Mouse (Mus musculus) ES-E14 (cell line): ENCODE measurements around the gene Ank2. TPM values are rescaled to one million over a fixed set of nuclear protein-coding genes. Genes with fewer than 3 reads are reported as not detected.

ENCODE experiments used
- DNase-seq: peaks from one replicate; pipeline ENCODE4 v3.0.0-alpha.2; 2013; ENCODE audit warnings: low read depth, low spot score
- H3K27ac ChIP-seq: 2 replicates; pipeline ENCODE4 v1.5.1; 2012; ENCODE audit warnings: low read depth, mild to moderate bottlenecking, low read length, moderate library complexity, mixed read lengths; ENCODE audit not compliant: poor library complexity, insufficient read depth, severe bottlenecking
- H3K36me3 ChIP-seq: 2 replicates; pipeline ENCODE4 v1.6.1; 2012; ENCODE audit warnings: mild to moderate bottlenecking, low read length, moderate library complexity, mixed read lengths; ENCODE audit not compliant: control insufficient read depth, poor library complexity, insufficient read depth, severe bottlenecking
- H3K4me1 ChIP-seq, 2 experiments: fragments of 150-350 bp in 1 of 2; sonication (generic) in 1 of 2; 2 replicates each; pipeline ENCODE4 v1.6.1; 2012; ENCODE audit warnings: low read length in 2 of 2, mild to moderate bottlenecking in 1 of 2, mixed read lengths in 1 of 2; ENCODE audit not compliant: control insufficient read depth in 2 of 2, insufficient read depth in 2 of 2, poor library complexity in 1 of 2
- H3K4me3 ChIP-seq, 2 experiments: fragments of 150-350 bp in 1 of 2; sonication (generic) in 1 of 2; 2 replicates each; pipeline ENCODE4 v1.5.1; 2012; ENCODE audit warnings: low read length in 2 of 2, low read depth in 1 of 2, mild to moderate bottlenecking in 1 of 2, mixed read lengths in 1 of 2; ENCODE audit not compliant: insufficient read depth in 1 of 2, poor library complexity in 1 of 2, severe bottlenecking in 1 of 2
- H3K9ac ChIP-seq: 2 replicates; pipeline ENCODE4 v1.6.1; 2012; ENCODE audit warnings: low read depth, mild to moderate bottlenecking, low read length, mixed read lengths; ENCODE audit not compliant: poor library complexity, insufficient read depth, severe bottlenecking
- H3K9me3 ChIP-seq: fragments of 150-350 bp; sonication (generic); 2 replicates; pipeline ENCODE4 v1.6.1; 2012; ENCODE audit warnings: low read depth, mild to moderate bottlenecking, low read length; ENCODE audit not compliant: control insufficient read depth, insufficient read depth
- CHD2 ChIP-seq: IDR thresholded peaks from 2 replicates; pipeline ENCODE4 v1.6.1; 2014; ENCODE audit warnings: mild to moderate bottlenecking, low read depth, low read length, inconsistent platforms
- HCFC1 ChIP-seq: IDR thresholded peaks from 2 replicates; pipeline ENCODE4 v1.6.1; 2012; ENCODE audit warnings: low read length, inconsistent platforms, borderline replicate concordance; ENCODE audit not compliant: insufficient read depth
- MAFK ChIP-seq: IDR thresholded peaks from 2 replicates; pipeline ENCODE4 v1.6.1; 2014; ENCODE audit warnings: mild to moderate bottlenecking, low read depth, low read length, inconsistent platforms; ENCODE audit not compliant: insufficient read depth
- ZC3H11A ChIP-seq: IDR thresholded peaks from 2 replicates; pipeline ENCODE4 v1.6.1; 2012; ENCODE audit warnings: low read depth, mild to moderate bottlenecking, inconsistent platforms, low read length, borderline replicate concordance
- ZNF384 ChIP-seq: IDR thresholded peaks from 2 replicates; pipeline ENCODE4 v1.6.1; 2012; ENCODE audit warnings: low read depth, low read length, inconsistent platforms
- in situ Hi-C, 2 experiments: fragments of 600-800 bp; cut with MboI; formaldehyde crosslinking; loops; one replicate each; pipeline ENCODE4 v1.15.1; 2025; ENCODE audit warnings: low sequenced_read_pairs in 2 of 2, inconsistent platforms in 1 of 2; ENCODE audit not compliant: unreplicated experiment in 2 of 2
- total RNA-seq: library from RNA; depleted of rRNA; stranded (reverse); fragments of 300-350 nt; gene quantifications from 2 replicates; pipeline ENCODE4 v1.2.3, GENCODE M21; 2012

Ank2 gene
- total RNA-seq, 1 experiment: 15.2 TPM

GRCm38 (mm10) chr3:127063654-127064386 is 435.3 kb downstream of the Ank2 start:
- DNase-seq: no peak
- Histone ChIP-seq H3K4me3 (no peak overlapping the region), H3K27ac (no peak overlapping the region), H3K9me3 (no peaks in the 10 kb centered on the region), H3K4me1 (no peaks in the 10 kb centered on the region), H3K36me3 (no peaks in the 10 kb centered on the region), H3K9ac (no peak overlapping the region)
- TF ChIP-seq CHD2: no peak
- no peak for TF ChIP-seq HCFC1
- TF ChIP-seq ZNF384: no peak
- no peak for TF ChIP-seq ZC3H11A
- TF ChIP-seq MAFK: no peak
- in situ Hi-C loops: no loop called here

- Histone ChIP-seq H3K9ac (no peak overlapping the region), H3K9me3 (no peaks in the 10 kb centered on the region), H3K4me3 (no peak overlapping the region), H3K4me1 (no peaks in the 10 kb centered on the region), H3K36me3 (no peaks in the 10 kb centered on the region), H3K27ac (no peak overlapping the region)
- no peak for DNase-seq
- in situ Hi-C loops: no loop called here
- TF ChIP-seq ZNF384 (no peak), HCFC1 (no peak), CHD2 (no peak), MAFK (no peak), ZC3H11A (no peak)
These were observed 439.5 kb downstream of the Ank2 start for GRCm38 (mm10) chr3:127059671-127060070.

- Histone ChIP-seq H3K4me3 (no peak overlapping the region), H3K9me3 (no peaks in the 10 kb centered on the region), H3K27ac (no peak overlapping the region), H3K36me3 (no peaks in the 10 kb centered on the region), H3K9ac (no peak overlapping the region), H3K4me1 (no peaks in the 10 kb centered on the region)
- DNase-seq: no peak
- TF ChIP-seq HCFC1 (no peak), MAFK (no peak), ZNF384 (no peak), ZC3H11A (no peak), CHD2 (no peak)
- in situ Hi-C loops: no loop called here
These were observed 457.9 kb downstream of the Ank2 start for GRCm38 (mm10) chr3:127041288-127041687.

- no peaks in the 10 kb centered on the region for H3K36me3 ChIP-seq
- H3K9ac ChIP-seq: no peak overlapping the region
- no peak for DNase-seq
- no peaks in the 10 kb centered on the region for H3K9me3 ChIP-seq
- in situ Hi-C loops: no loop called here
- H3K4me1 ChIP-seq: no peaks in the 10 kb centered on the region
- TF ChIP-seq MAFK (no peak), CHD2 (no peak), HCFC1 (no peak)
- no peak overlapping the region for H3K27ac ChIP-seq
- H3K4me3 ChIP-seq: no peak overlapping the region
These were observed 460.6 kb downstream of the Ank2 start for GRCm38 (mm10) chr3:127038570-127038969.

- Histone ChIP-seq H3K4me1 (no peaks in the 10 kb centered on the region), H3K27ac (no peak overlapping the region), H3K4me3 (no peak overlapping the region), H3K9ac (no peak overlapping the region), H3K36me3 (no peaks in the 10 kb centered on the region), H3K9me3 (no peaks in the 10 kb centered on the region)
- no peak for DNase-seq
- no peak for TF ChIP-seq ZC3H11A
- TF ChIP-seq HCFC1: no peak
- TF ChIP-seq MAFK: no peak
- TF ChIP-seq ZNF384: no peak
- no peak for TF ChIP-seq CHD2
- in situ Hi-C loops: no loop called here
These were observed 463.0 kb downstream of the Ank2 start for GRCm38 (mm10) chr3:127036118-127036517.
